Mouse (Mus musculus) sigmoid colon, adult 10 weeks (tissue): ENCODE data around the gene Camsap2. TPM values are rescaled to one million over a fixed set of nuclear protein-coding genes. Genes with fewer than 3 reads are reported as not detected.

Experiments
- polyA plus RNA-seq: library from polyadenylated mRNA; stranded (reverse); fragments of 350-450 nt; fragmentation: Illumina TruSeq; extraction: RNeasy Lipid Tissue Mini Kit (QIAGEN cat#74804); gene quantifications from one replicate; pipeline ENCODE4 v1.2.3, GENCODE M21; 2014; ENCODE audit warnings: low read depth, low replicate concordance

Gene Camsap2
- polyA plus RNA-seq = 32.3 TPM

GRCm38 (mm10) chr1:136345454-136346372 lies at the start of gene Camsap2:
Gene Camsap2, minus strand, starts transcription at chr1:136346104.

GRCm38 (mm10) chr1:136260635-136261238 lies 85.2 kb downstream of the Camsap2 start, which contains the start of gene Gpr25:
Gene Gpr25, minus strand, starts transcription at chr1:136260873.

GRCm38 (mm10) chr1:136233892-136234594 lies 111.9 kb downstream of the Camsap2 start, which contains the start of gene Inava:
Gene Inava, minus strand, starts transcription at chr1:136234264.

Other genes starting within 250 kb of the Camsap2 start
- gene Kif21b, start 214.7 kb downstream of the Camsap2 start, polyA plus RNA-seq = 1.5 TPM
- gene Mroh3, start 133.3 kb downstream of the Camsap2 start, polyA plus RNA-seq = 8.0 TPM
- 11.0 TPM for gene Inava, start 111.8 kb downstream of the Camsap2 start, polyA plus RNA-seq
- not detected for gene Gpr25, start 85.2 kb downstream of the Camsap2 start, polyA plus RNA-seq
- gene Ddx59, start 69.2 kb upstream of the Camsap2 start, polyA plus RNA-seq = 2.6 TPM
- gene Kif14, start 120.2 kb upstream of the Camsap2 start, polyA plus RNA-seq = 1.5 TPM